Mouse (Mus musculus) lung, adult 2 months (tissue): ENCODE measurements around the gene Rsrc1.

Experiments
- CTCF ChIP-seq: fragments of 200-500 bp; IDR thresholded peaks from 2 replicates; pipeline ENCODE4 v1.5.1; 2011; ENCODE audit warnings: mild to moderate bottlenecking, low read length, control low read depth; ENCODE audit not compliant: insufficient read depth
- POLR2A ChIP-seq: fragments of 200-500 bp; IDR thresholded peaks from 2 replicates; pipeline ENCODE4 v1.6.1; 2011; ENCODE audit warnings: low read depth, mild to moderate bottlenecking, control low read depth, low read length, borderline replicate concordance; ENCODE audit errors: extremely low read depth

DNA sequence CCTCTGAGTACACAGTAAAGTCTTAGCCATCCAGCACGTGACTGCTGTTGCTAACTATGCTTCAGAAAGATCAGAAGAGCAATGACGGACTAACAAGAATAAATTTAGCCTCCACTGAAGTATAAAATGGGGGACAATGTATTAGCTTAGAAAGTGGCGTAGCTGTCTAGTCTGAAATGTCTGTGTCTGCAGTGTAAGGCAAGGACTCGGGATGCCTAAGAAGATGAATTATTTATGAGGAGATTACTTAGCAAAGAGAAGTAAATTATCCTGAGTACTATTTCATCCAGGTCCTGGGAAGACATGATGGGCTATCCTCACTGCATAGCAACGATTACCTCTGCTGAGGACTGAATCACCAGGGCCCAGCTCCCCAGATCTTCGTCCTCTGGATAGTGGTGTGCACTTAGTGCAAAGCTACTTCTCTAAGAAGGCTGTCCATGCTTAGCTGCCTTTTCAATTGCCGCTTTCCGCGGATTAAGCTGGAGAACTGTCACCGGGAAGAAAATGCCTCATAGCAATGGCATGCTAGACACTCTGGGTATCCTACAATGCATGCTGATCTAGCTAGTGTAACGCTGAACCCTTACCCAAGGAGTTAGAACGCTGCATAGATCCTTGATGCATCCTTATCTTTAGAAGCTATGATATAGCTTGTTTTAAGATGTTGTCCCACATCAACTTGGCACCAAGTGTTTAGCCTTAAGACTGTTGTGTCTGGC, 370.4 kb downstream of the Rsrc1 start:
- TF ChIP-seq CTCF (no peak), POLR2A (no peak)
